Mouse (Mus musculus) myocyte (in vitro differentiated cells): ENCODE data around the gene Fan1. TPM values are rescaled to one million over a fixed set of nuclear protein-coding genes. Genes with fewer than 3 reads are reported as not detected.
A peak's percentile ranks its signal among the peaks of the same experiment; 100 is the strongest.

ENCODE experiments used
- H3K27me3 ChIP-seq: one replicate; pipeline ENCODE4 v1.6.1; 2011; ENCODE audit not compliant: control insufficient read depth, insufficient read depth, insufficient read length
- H3K36me3 ChIP-seq: one replicate; pipeline ENCODE4 v1.6.1; 2011; ENCODE audit not compliant: control insufficient read depth, insufficient read depth
- H3K4me2 ChIP-seq: one replicate; pipeline ENCODE4 v1.6.1; 2011; ENCODE audit warnings: low read depth, control low read depth
- H3K4me3 ChIP-seq: one replicate; pipeline ENCODE4 v1.5.1; 2011; ENCODE audit warnings: mild to moderate bottlenecking, control low read depth, moderate library complexity
- H3K79me2 ChIP-seq: one replicate; pipeline ENCODE4 v1.6.1; 2011; ENCODE audit not compliant: control insufficient read depth, insufficient read depth
- H3ac ChIP-seq: one replicate; pipeline ENCODE4 v1.6.1; 2011; ENCODE audit not compliant: control insufficient read depth, insufficient read length
- CEBPB ChIP-seq: IDR thresholded peaks from 2 replicates; pipeline ENCODE4 v1.6.1; 2011; ENCODE audit warnings: mild to moderate bottlenecking, moderate library complexity; ENCODE audit not compliant: poor library complexity, insufficient read depth, severe bottlenecking
- E2F4 ChIP-seq: IDR thresholded peaks from one replicate; pipeline ENCODE4 v1.6.1; 2011; ENCODE audit warnings: mild to moderate bottlenecking, control low read depth, moderate library complexity; ENCODE audit not compliant: insufficient read depth
- MAX ChIP-seq: IDR thresholded peaks from one replicate; pipeline ENCODE4 v1.6.1; 2011; ENCODE audit warnings: low read depth, mild to moderate bottlenecking, control low read depth
- MYOD1 ChIP-seq, 3 experiments: IDR thresholded peaks; one replicate each; pipeline ENCODE4 v1.6.1; 2011; ENCODE audit warnings: control low read depth in 2 of 3, low read depth in 2 of 3, mild to moderate bottlenecking in 2 of 3, moderate library complexity in 1 of 3; ENCODE audit not compliant: insufficient read length in 2 of 3, control insufficient read depth in 1 of 3
- MYOG ChIP-seq, 3 experiments: IDR thresholded peaks; one replicate each; pipeline ENCODE4 v1.6.1; 2011; ENCODE audit warnings: control low read depth in 2 of 3, low read depth in 2 of 3, mild to moderate bottlenecking in 2 of 3; ENCODE audit not compliant: insufficient read length in 2 of 3, control insufficient read depth in 1 of 3, insufficient read depth in 1 of 3
- POLR2A ChIP-seq: IDR thresholded peaks from one replicate; pipeline ENCODE4 v1.6.1; 2011; ENCODE audit warnings: low read depth, mild to moderate bottlenecking, control low read depth, moderate library complexity; ENCODE audit not compliant: insufficient read length
- POLR2AphosphoS2 ChIP-seq: IDR thresholded peaks from one replicate; pipeline ENCODE4 v1.6.1; 2011; ENCODE audit warnings: low read depth, control low read depth; ENCODE audit not compliant: insufficient read length
- REST ChIP-seq: IDR thresholded peaks from one replicate; pipeline ENCODE4 v1.6.1; 2011; ENCODE audit warnings: mild to moderate bottlenecking, control low read depth, moderate library complexity; ENCODE audit not compliant: insufficient read depth, insufficient read length
- SRF ChIP-seq: IDR thresholded peaks from one replicate; pipeline ENCODE4 v1.6.1; 2011; ENCODE audit warnings: low read depth; ENCODE audit not compliant: control insufficient read depth, insufficient read length
- TCF12 ChIP-seq: IDR thresholded peaks from one replicate; pipeline ENCODE4 v1.6.1; 2011; ENCODE audit warnings: mild to moderate bottlenecking, control low read depth; ENCODE audit not compliant: poor library complexity, insufficient read depth, severe bottlenecking
- TCF3 ChIP-seq: IDR thresholded peaks from one replicate; pipeline ENCODE4 v1.6.1; 2011; ENCODE audit warnings: low read depth, control low read depth; ENCODE audit not compliant: insufficient read length
- USF1 ChIP-seq: IDR thresholded peaks from one replicate; pipeline ENCODE4 v1.6.1; 2011; ENCODE audit warnings: low read depth, mild to moderate bottlenecking, control low read depth, moderate library complexity
- polyA plus RNA-seq: library from polyadenylated mRNA; unstranded; fragments of >200 nt; fragmentation: generic; extraction: Trizol; gene quantifications from one replicate; pipeline ENCODE4 v1.2.1, GENCODE M21; 2012; ENCODE audit warnings: missing spikeins

Fan1 gene
- polyA plus RNA-seq, 1 experiment, result 1.7 TPM

DNA sequence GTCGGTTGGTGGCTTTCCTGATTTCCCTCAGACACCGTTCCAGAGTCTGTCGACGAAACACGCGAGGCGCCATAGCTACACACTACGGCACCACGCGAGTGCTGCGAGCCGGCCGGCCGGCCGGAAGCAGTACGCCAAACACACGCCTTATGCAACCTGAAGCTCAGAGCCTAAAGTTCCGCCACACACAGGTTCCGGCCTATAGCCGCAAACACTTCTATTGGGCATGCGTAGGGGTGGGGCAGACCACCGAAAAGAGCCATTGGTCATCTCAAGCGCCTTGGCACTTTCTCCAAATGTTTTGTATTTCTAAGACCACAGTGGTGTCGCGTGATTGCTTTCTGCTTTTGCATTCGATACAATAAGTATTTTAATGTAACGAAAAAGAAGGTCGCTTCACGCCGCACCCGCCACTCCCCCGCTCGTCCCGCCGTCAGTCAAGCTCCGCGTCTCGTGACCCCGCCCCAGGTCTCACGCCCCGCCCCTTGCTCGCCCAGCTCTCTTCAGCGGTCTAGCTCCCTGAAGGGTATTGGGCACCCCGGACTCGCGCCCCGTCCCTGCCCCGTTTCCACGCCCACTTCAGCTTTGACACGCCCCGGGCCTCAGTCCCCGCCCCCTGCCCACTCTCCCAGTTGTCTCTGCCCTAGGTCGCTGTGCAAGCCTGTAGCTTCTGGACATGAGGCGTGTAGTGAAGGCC is 18.4 kb upstream of the Fan1 start, which contains the start of the genes Mphosph10 and Mcee:
Gene Mphosph10 (minus strand): TSS at position 147 of the 697 bp plus-strand sequence.
Gene Mcee (plus strand): TSS at position 486 of the 697 bp plus-strand sequence.
- peaks cover 25% of the 10 kb centered on the region for H3K36me3 ChIP-seq
- peaks cover 22% of the 10 kb centered on the region for H3K79me2 ChIP-seq
- peak within 1 kb of the TSS; percentile 95 for H3K4me3 ChIP-seq
- TF ChIP-seq SRF (peak; percentile 60), MYOG (IDR thresholded peaks at IDR 0.05; ENCODE audit: control insufficient read depth in 1 of 3, insufficient read depth in 1 of 3, insufficient read length in 2 of 3, low read depth in 2 of 3) (peak in 1 of 3 experiments; percentile 52), TCF3 (no peak), USF1 (no peak), E2F4 (no peak), CEBPB (no peak), MYOD1 (IDR thresholded peaks at IDR 0.05; ENCODE audit: control insufficient read depth in 1 of 3, insufficient read length in 2 of 3, low read depth in 2 of 3) (peak in 1 of 3 experiments; percentile 39), TCF12 (no peak), MAX (no peak), REST (no peak), POLR2A (peak; percentile 91), POLR2AphosphoS2 (peak; percentile 96)
- H3ac ChIP-seq, result peak within 1 kb of the TSS; percentile 17
- no peaks in the 10 kb centered on the region for H3K27me3 ChIP-seq
- peak within 1 kb of the TSS; percentile 91 for H3K4me2 ChIP-seq

DNA sequence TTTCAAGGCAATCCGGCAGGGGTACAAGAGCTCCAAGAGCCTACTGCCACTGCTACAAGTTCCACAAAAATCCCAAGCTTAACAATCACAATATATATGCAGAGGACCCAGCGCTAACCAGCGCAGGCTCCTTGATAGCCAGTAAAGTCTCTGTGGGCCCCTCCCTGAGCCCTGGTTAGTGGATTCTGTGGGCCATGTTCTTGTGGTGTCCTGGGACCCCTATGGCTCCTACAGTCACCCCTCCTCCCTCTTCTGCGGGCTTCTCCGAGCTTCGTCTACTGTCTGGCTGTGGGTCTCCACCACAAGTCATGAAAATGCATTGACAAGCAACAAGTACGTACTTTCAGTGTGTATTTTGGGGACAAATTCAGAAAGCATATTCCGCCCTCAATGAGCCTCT is 17.6 kb upstream of the Fan1 start:
- TF ChIP-seq TCF3 (no peak), SRF (no peak), POLR2A (no peak), TCF12 (no peak), REST (no peak), MYOD1 (IDR thresholded peaks at IDR 0.05; ENCODE audit: control insufficient read depth in 1 of 3, insufficient read length in 2 of 3, low read depth in 2 of 3) (no peak), POLR2AphosphoS2 (no peak), MYOG (IDR thresholded peaks at IDR 0.05; ENCODE audit: control insufficient read depth in 1 of 3, insufficient read depth in 1 of 3, insufficient read length in 2 of 3, low read depth in 2 of 3) (no peak), CEBPB (no peak), MAX (no peak), USF1 (no peak), E2F4 (no peak)
- peaks cover 22% of the 10 kb centered on the region for H3K79me2 ChIP-seq

DNA sequence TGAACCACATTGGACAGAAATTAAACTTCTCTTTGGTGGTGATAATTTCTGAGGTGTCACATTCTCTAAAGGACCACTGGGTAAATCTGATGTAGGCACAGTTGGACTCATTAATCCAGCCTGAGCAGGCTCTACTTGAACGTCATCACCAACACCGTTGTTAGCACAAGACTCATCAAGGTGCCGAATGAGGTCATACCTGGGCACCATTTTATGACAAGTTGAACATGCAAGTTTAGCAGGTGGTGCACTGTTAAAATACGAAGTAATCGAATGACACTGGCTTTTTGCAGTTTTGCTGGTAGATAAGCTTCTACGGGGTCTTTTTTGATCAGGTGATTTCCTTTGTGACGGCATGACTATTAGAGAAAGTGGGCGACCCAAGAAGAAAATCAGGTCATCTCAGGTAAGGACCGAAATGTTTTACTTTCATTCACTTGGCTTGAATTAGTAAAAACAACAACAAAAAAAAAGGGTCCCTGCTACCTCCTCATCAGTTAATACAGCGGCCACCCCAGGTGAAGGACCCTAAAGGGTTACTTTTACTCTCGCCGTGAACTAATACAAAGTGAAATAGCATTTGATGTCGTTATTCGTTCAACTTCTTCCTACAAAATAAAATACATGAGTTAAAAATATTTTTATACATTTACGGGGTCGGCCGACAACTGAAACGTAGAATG is 607 bp downstream of the Fan1 start:
- no peak for TF ChIP-seq REST
- TF ChIP-seq POLR2A, result no peak
- no peak for TF ChIP-seq CEBPB
- no peak for TF ChIP-seq MYOD1 (IDR thresholded peaks at IDR 0.05; ENCODE audit: control insufficient read depth in 1 of 3, insufficient read length in 2 of 3, low read depth in 2 of 3)
- no peak for TF ChIP-seq USF1

More for the DNA sequence above, 17.6 kb upstream of the Fan1 start:
- H3K27me3 ChIP-seq, result no peaks in the 10 kb centered on the region
- H3K4me3 ChIP-seq, result peak overlapping the region; percentile 95
- H3ac ChIP-seq, result peak overlapping the region; percentile 15
- H3K36me3 ChIP-seq, result peaks cover 32% of the 10 kb centered on the region
- H3K4me2 ChIP-seq, result peak overlapping the region; percentile 91

DNA sequence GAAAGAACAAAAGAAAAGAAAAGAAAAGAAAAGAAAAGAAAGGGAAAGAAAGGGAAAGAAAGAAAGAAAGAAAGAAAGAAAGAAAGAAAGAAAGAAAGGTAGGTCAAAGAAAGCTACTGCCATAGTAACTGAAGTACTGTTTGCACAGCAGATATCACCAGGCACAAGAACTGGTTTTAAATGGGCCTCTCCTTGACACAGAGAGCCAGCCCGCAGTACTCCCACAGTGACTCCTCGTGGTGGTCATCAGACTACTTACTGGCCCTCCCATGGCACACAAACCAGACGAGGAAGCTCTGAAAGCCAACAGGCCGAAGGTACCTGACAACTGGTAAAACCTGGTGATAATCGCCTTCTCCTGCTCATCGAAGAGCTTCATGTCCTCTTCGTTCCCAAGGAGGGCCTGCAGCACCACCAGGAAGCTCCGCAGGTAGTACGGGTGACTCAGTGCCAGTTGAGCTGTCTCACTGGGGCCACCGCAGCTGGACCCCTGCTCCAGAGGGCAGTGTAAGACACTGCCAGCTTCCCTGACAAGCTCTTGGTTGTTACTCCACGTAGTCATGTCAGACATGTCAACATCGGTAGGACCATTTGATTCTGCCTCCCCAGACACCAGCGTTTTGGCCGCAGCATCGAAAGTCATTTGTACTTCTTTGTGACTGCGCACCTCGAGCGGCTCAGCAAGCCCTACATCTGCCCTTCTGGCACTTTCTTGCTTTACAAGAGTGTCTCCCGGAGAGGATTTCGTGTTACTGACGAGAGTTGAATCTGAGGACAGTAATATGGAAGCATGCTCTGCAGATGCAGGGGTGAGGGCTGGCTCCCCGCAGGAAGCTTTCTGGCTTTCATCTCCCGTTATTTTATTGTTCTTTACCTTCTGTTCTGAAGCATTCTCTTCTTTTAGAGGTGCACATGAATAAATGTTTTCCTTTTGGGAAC is 1.7 kb downstream of the Fan1 start:
- H3K4me3 ChIP-seq, result peak overlapping the region; percentile 67
- H3K4me2 ChIP-seq, result no peak overlapping the region
- TF ChIP-seq REST (no peak), CEBPB (no peak), POLR2AphosphoS2 (no peak), SRF (no peak), E2F4 (no peak)
- H3K27me3 ChIP-seq, result no peaks in the 10 kb centered on the region
- H3K79me2 ChIP-seq, result no peaks in the 10 kb centered on the region
- peaks cover 6% of the 10 kb centered on the region for H3K36me3 ChIP-seq
- H3ac ChIP-seq, result no peak overlapping the region

More for the DNA sequence above, 607 bp downstream of the Fan1 start:
- Histone ChIP-seq H3K27me3 (no peaks in the 10 kb centered on the region), H3ac (peak overlapping the region; percentile 70), H3K4me3 (peak overlapping the region; percentile 67), H3K79me2 (no peaks in the 10 kb centered on the region), H3K4me2 (peak overlapping the region; percentile 97), H3K36me3 (peaks cover 13% of the 10 kb centered on the region)
